Mouse (Mus musculus): Measurements from ENCODE around the gene Scgb3a1. TPM values are rescaled to one million over a fixed set of nuclear protein-coding genes. Genes with fewer than 3 reads are reported as not detected.

Scgb3a1 gene
- polyA plus RNA-seq, 1 experiment from 2014 or later = not detected

GRCm38 (mm10) chr11:49650994-49651761 is 12.2 kb upstream of the Scgb3a1 start:
- Histone ChIP-seq H3K9me3 (ENCODE audit: low read depth, low read length) (no peaks in the 10 kb centered on the region), H3K36me3 (ENCODE audit: insufficient read depth) (no peaks in the 10 kb centered on the region), H3K4me1 (ENCODE audit: insufficient read depth) (no peaks in the 10 kb centered on the region), H3K27me3 (ENCODE audit: insufficient read depth, low read length) (no peaks in the 10 kb centered on the region), H3K27ac (ENCODE audit: low read depth) (no peak overlapping the region), H3K4me3 (ENCODE audit: low read depth, low read length) (no peak overlapping the region), H3K4me2 (no peak overlapping the region), H3K9ac (no peak overlapping the region)
- WGBS = 56% methylated on average over 16 of the region's 16 CpGs
- TF ChIP-seq CTCF (IDR thresholded peaks at IDR 0.05; ENCODE audit: low read depth) = no peak
- DNase-seq (no peak), ATAC-seq (ENCODE audit: insufficient read depth) (no peak)

DNA sequence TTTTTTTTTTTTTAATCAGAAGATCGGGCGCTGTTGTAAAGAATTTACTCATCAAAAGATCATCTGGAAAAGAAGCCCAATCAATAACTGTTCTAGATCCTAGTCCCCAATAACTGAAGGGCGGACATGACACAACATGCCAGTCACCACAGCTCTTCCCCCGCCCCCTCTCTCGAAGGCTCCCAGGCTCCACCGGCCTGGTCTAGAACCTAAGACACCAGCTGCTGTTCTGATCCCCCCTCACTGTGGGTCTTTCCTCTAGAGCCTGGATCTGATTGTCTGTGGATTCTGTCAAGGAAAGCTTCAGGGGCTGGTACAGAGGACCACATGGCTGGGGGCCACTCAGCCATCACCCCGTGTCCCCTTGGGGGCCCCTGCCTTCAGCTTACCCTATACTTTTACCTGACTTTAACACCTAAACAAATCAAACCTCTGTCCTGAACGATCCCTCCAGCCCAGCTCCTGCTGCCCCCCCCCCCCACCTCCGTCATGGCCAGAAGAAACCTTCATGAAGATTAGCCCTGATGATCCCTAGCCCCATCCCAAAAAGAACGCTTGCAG is 11.6 kb upstream of the Scgb3a1 start:
- ATAC-seq (ENCODE audit: insufficient read depth) (peak; percentile 3; the same call in 1 of the 2 replicates), DNase-seq (no peak)
- no peak for TF ChIP-seq CTCF (IDR thresholded peaks at IDR 0.05; ENCODE audit: low read depth)
- no peak overlapping the region for H3K9ac ChIP-seq
- no peaks in the 10 kb centered on the region for H3K27me3 ChIP-seq (ENCODE audit: insufficient read depth, low read length)
- H3K4me2 ChIP-seq = no peak overlapping the region
- H3K4me3 ChIP-seq (ENCODE audit: low read depth, low read length) = no peak overlapping the region
- H3K27ac ChIP-seq (ENCODE audit: low read depth) = no peak overlapping the region
- 79% methylated on average over 10 of the region's 10 CpGs for WGBS
- no peaks in the 10 kb centered on the region for H3K36me3 ChIP-seq (ENCODE audit: insufficient read depth)
- H3K9me3 ChIP-seq (ENCODE audit: low read depth, low read length) = no peaks in the 10 kb centered on the region
- H3K4me1 ChIP-seq (ENCODE audit: insufficient read depth) = no peaks in the 10 kb centered on the region

DNA sequence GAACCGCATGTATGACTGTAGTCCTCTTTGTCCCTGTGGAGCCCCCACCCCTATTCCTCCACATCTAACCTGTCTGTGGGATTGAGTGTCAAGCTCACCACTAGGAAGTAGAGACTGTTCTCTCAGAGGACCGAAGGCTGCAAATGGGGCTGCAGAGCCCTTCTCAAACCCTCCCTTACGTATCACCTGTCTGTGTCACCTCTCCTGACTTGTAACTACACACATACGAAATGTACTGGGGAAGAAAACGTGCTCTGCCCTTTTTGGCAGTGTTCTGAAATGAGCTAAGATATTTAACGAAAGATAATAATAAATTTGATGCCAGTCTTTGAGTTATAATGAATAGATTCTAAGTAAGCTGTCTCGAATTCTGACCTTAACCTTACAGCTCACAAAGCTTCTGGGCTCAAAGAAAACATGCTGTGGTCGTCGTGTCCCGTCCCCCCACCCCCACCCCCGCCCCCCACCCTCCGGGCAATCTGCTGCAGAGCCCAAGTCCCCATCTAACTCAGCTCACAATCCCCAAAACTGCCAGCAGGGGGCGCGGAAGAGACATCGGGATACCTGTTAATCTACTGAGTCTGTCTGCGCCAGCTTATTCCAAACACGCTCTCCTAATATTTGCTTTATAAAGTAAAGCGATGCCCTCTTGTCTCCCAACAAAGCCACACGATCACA is 10.9 kb upstream of the Scgb3a1 start:
- Histone ChIP-seq H3K4me1 (ENCODE audit: insufficient read depth) (no peaks in the 10 kb centered on the region), H3K36me3 (ENCODE audit: insufficient read depth) (no peaks in the 10 kb centered on the region), H3K9me3 (ENCODE audit: low read depth, low read length) (no peaks in the 10 kb centered on the region), H3K27me3 (ENCODE audit: insufficient read depth, low read length) (no peaks in the 10 kb centered on the region), H3K4me3 (ENCODE audit: low read depth, low read length) (no peak overlapping the region), H3K9ac (0 out of 2 replicates have a peak overlapping the region, but pooled peaks have one; percentile 10), H3K27ac (ENCODE audit: low read depth) (no peak overlapping the region), H3K4me2 (peak overlapping the region; percentile 51)
- ATAC-seq (ENCODE audit: insufficient read depth) (peak; percentile 61; the same call in 1 of the 2 replicates), DNase-seq (peak; percentile 93)
- 20% methylated on average over 19 of the region's 19 CpGs for WGBS
- TF ChIP-seq CTCF (IDR thresholded peaks at IDR 0.05; ENCODE audit: low read depth) = peak; percentile 80

DNA sequence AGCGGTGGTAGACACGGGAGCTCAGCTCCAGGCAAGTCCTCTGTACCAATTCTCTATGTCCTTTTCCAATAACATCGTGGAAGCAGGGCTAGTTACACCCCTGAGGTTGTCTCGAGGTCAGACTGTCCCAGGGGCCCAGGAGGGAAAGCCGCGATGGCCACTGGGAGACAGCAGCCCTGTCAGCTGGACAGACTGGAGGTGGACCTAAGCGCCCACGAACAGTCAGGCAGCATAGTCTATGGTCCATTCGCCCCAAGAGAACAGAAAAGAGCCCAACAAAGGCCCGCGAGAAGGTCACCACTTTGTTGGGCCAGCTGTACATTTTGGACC is 10.4 kb upstream of the Scgb3a1 start:
- Histone ChIP-seq H3K9ac (0 out of 2 replicates have a peak overlapping the region, but pooled peaks have one; percentile 10), H3K4me2 (peak overlapping the region; percentile 51), H3K9me3 (ENCODE audit: low read depth, low read length) (no peaks in the 10 kb centered on the region), H3K27ac (ENCODE audit: low read depth) (no peak overlapping the region), H3K4me1 (ENCODE audit: insufficient read depth) (0 out of 2 replicates have a peak, but pooled peaks cover 3% of the 10 kb centered on the region), H3K36me3 (ENCODE audit: insufficient read depth) (no peaks in the 10 kb centered on the region), H3K4me3 (ENCODE audit: low read depth, low read length) (no peak overlapping the region), H3K27me3 (ENCODE audit: insufficient read depth, low read length) (no peaks in the 10 kb centered on the region)
- peak; percentile 39; the same call in 1 of the 2 replicates for ATAC-seq (ENCODE audit: insufficient read depth)
- WGBS = 29% methylated on average over 11 of the region's 11 CpGs
- no peak for DNase-seq
- TF ChIP-seq CTCF (IDR thresholded peaks at IDR 0.05; ENCODE audit: low read depth) = no peak

DNA sequence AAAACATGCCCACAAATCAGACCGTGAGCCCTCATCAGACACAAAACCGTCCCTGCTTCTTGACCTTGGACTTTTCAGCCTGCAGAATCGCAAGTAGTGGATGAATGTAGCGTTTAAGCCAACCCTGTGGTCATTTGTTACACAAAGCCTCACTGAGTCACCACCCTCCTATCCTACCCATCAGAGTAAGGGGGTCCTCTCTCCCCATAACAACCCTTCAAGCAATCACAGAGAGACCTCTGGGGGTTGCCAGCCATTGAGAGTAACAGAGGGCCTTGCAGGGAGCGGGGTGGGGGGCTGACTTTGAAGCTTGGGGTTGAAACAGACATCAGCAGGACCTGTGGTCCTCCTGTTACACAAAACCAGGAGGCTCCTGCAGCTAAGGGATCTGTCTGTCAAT is 8.8 kb upstream of the Scgb3a1 start:
- no peaks in the 10 kb centered on the region for H3K27me3 ChIP-seq (ENCODE audit: insufficient read depth, low read length)
- H3K4me1 ChIP-seq (ENCODE audit: insufficient read depth) = 0 out of 2 replicates have a peak, but pooled peaks cover 5% of the 10 kb centered on the region
- no peaks in the 10 kb centered on the region for H3K9me3 ChIP-seq (ENCODE audit: low read depth, low read length)
- no peak for TF ChIP-seq CTCF (IDR thresholded peaks at IDR 0.05; ENCODE audit: low read depth)
- DNase-seq (no peak), ATAC-seq (ENCODE audit: insufficient read depth) (no peak)
- no peak overlapping the region for H3K9ac ChIP-seq
- no peaks in the 10 kb centered on the region for H3K36me3 ChIP-seq (ENCODE audit: insufficient read depth)
- no peak overlapping the region for H3K27ac ChIP-seq (ENCODE audit: low read depth)
- H3K4me3 ChIP-seq (ENCODE audit: low read depth, low read length) = no peak overlapping the region
- H3K4me2 ChIP-seq = no peak overlapping the region
- 85% methylated on average over 5 of the region's 5 CpGs for WGBS

DNA sequence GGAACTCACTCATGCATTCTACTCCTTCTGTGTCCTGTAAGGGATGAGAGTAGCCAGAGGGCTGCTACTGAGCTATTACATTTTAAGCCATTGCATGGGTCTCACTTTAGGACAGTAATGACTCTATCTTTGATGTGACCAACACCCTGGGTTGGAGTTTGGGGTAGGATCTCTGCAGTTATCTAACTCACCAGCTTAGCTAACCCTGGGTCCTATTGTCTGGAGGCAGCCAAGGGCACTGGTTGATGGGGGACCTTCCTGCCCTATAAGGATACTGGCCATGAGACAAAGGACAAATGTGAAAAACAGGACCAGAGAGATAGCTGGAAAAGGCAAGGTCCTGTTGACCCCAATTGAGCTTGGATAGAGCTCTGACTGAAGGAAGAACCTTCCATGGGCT is 7.9 kb upstream of the Scgb3a1 start:
- 0 out of 2 replicates have a peak, but pooled peaks cover 5% of the 10 kb centered on the region for H3K4me1 ChIP-seq (ENCODE audit: insufficient read depth)
- no peak for DNase-seq
- H3K4me3 ChIP-seq (ENCODE audit: low read depth, low read length) = no peak overlapping the region
- no peak overlapping the region for H3K9ac ChIP-seq
- H3K9me3 ChIP-seq (ENCODE audit: low read depth, low read length) = no peaks in the 10 kb centered on the region
- H3K27me3 ChIP-seq (ENCODE audit: insufficient read depth, low read length) = no peaks in the 10 kb centered on the region
- no peak overlapping the region for H3K27ac ChIP-seq (ENCODE audit: low read depth)
- H3K4me2 ChIP-seq = no peak overlapping the region
- no peak for TF ChIP-seq CTCF (IDR thresholded peaks at IDR 0.05; ENCODE audit: low read depth)
- no peak for ATAC-seq (ENCODE audit: insufficient read depth)
- H3K36me3 ChIP-seq (ENCODE audit: insufficient read depth) = no peaks in the 10 kb centered on the region

DNA sequence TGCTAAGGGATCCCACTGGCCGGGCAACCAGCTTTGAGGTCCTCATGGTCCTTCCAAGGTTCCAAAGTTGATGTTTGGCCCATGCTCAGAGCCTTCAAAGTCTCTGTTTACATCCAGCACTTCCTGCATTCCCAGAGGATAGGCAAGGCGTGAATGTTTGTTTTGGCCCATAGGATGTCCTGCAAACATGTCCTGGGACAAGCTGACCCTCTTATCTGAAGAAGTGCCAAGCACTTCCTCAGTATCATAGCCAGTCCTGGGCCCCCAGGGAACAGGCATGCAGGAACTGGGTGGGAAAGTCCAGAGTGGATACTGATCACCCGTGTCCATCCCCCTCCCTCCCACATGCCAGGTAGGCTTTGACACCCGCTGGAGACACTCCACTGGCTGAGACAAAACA is 5.3 kb upstream of the Scgb3a1 start:
- Histone ChIP-seq H3K4me2 (no peak overlapping the region), H3K9ac (no peak overlapping the region), H3K4me1 (ENCODE audit: insufficient read depth) (0 out of 2 replicates have a peak, but pooled peaks cover 5% of the 10 kb centered on the region), H3K36me3 (ENCODE audit: insufficient read depth) (no peaks in the 10 kb centered on the region), H3K4me3 (ENCODE audit: low read depth, low read length) (no peak overlapping the region), H3K27ac (ENCODE audit: low read depth) (no peak overlapping the region), H3K27me3 (ENCODE audit: insufficient read depth, low read length) (no peaks in the 10 kb centered on the region), H3K9me3 (ENCODE audit: low read depth, low read length) (no peaks in the 10 kb centered on the region)
- ATAC-seq (ENCODE audit: insufficient read depth) (no peak), DNase-seq (peak; percentile 38)
- WGBS = 60% methylated on average over 4 of the region's 4 CpGs
- no peak for TF ChIP-seq CTCF (IDR thresholded peaks at IDR 0.05; ENCODE audit: low read depth)
